Mouse (Mus musculus): ENCODE measurements around the gene Gm49510. TPM values are rescaled to one million over a fixed set of nuclear protein-coding genes. Genes with fewer than 3 reads are reported as not detected.

Gene Gm49510
- polyA plus RNA-seq, 1 experiment = not detected

GRCm38 (mm10) chr15:78948152-78948725, 48.8 kb downstream of the Gm49510 start:
- no peaks in the 10 kb centered on the region for H3K4me1 ChIP-seq (ENCODE audit: control insufficient read depth, insufficient read depth, low read length)
- TF ChIP-seq EP300 (IDR thresholded peaks at IDR 0.05; ENCODE audit: insufficient read depth, low read depth, low read length) (no peak), CTCF (IDR thresholded peaks at IDR 0.05; ENCODE audit: low read depth, low read length) (no peak), POLR2A (IDR thresholded peaks at IDR 0.05; ENCODE audit: insufficient read depth, low read length) (no peak)
- peak overlapping the region; percentile 26; the same call in 1 of the 2 replicates for H3K9ac ChIP-seq (ENCODE audit: low read depth, poor library complexity, severe bottlenecking)
- no peak overlapping the region for H3K27ac ChIP-seq (ENCODE audit: insufficient read depth, low read length)
- H3K27me3 ChIP-seq (ENCODE audit: control insufficient read depth, insufficient read depth, low read length, poor library complexity, severe bottlenecking) = no peaks in the 10 kb centered on the region
- no peaks in the 10 kb centered on the region for H3K9me3 ChIP-seq (replicated peaks; ENCODE audit: control insufficient read depth, insufficient read depth, low read length, poor library complexity, severe bottlenecking)
- no peaks in the 10 kb centered on the region for H3K36me3 ChIP-seq (ENCODE audit: control insufficient read depth, insufficient read depth, low read length, poor library complexity, severe bottlenecking)
- peak overlapping the region; percentile 55 for H3K4me3 ChIP-seq (ENCODE audit: low read depth, low read length)

- no peaks in the 10 kb centered on the region for H3K27me3 ChIP-seq (ENCODE audit: control insufficient read depth, insufficient read depth, low read length, poor library complexity, severe bottlenecking)
- H3K4me1 ChIP-seq (ENCODE audit: control insufficient read depth, insufficient read depth, low read length) = no peaks in the 10 kb centered on the region
- no peak overlapping the region for H3K9ac ChIP-seq (ENCODE audit: low read depth, poor library complexity, severe bottlenecking)
- no peaks in the 10 kb centered on the region for H3K9me3 ChIP-seq (replicated peaks; ENCODE audit: control insufficient read depth, insufficient read depth, low read length, poor library complexity, severe bottlenecking)
- H3K4me3 ChIP-seq (ENCODE audit: low read depth, low read length) = no peak overlapping the region
- no peaks in the 10 kb centered on the region for H3K36me3 ChIP-seq (ENCODE audit: control insufficient read depth, insufficient read depth, low read length, poor library complexity, severe bottlenecking)
- no peak overlapping the region for H3K27ac ChIP-seq (ENCODE audit: insufficient read depth, low read length)
- TF ChIP-seq EP300 (IDR thresholded peaks at IDR 0.05; ENCODE audit: insufficient read depth, low read depth, low read length) (no peak), CTCF (IDR thresholded peaks at IDR 0.05; ENCODE audit: low read depth, low read length) (no peak), POLR2A (IDR thresholded peaks at IDR 0.05; ENCODE audit: insufficient read depth, low read length) (no peak)
Measured at GRCm38 (mm10) chr15:78948883-78949282, 49.4 kb downstream of the Gm49510 start.

GRCm38 (mm10) chr15:78955663-78956062, 56.2 kb downstream of the Gm49510 start:
- Histone ChIP-seq H3K27me3 (ENCODE audit: control insufficient read depth, insufficient read depth, low read length, poor library complexity, severe bottlenecking) (no peaks in the 10 kb centered on the region), H3K9me3 (replicated peaks; ENCODE audit: control insufficient read depth, insufficient read depth, low read length, poor library complexity, severe bottlenecking) (no peaks in the 10 kb centered on the region), H3K36me3 (ENCODE audit: control insufficient read depth, insufficient read depth, low read length, poor library complexity, severe bottlenecking) (no peaks in the 10 kb centered on the region), H3K4me3 (ENCODE audit: low read depth, low read length) (no peak overlapping the region), H3K4me1 (ENCODE audit: control insufficient read depth, insufficient read depth, low read length) (no peaks in the 10 kb centered on the region), H3K9ac (ENCODE audit: low read depth, poor library complexity, severe bottlenecking) (no peak overlapping the region), H3K27ac (ENCODE audit: insufficient read depth, low read length) (no peak overlapping the region)
- TF ChIP-seq EP300 (IDR thresholded peaks at IDR 0.05; ENCODE audit: insufficient read depth, low read depth, low read length) = no peak
- TF ChIP-seq CTCF (IDR thresholded peaks at IDR 0.05; ENCODE audit: low read depth, low read length) = no peak
- TF ChIP-seq POLR2A (IDR thresholded peaks at IDR 0.05; ENCODE audit: insufficient read depth, low read length) = no peak

DNA sequence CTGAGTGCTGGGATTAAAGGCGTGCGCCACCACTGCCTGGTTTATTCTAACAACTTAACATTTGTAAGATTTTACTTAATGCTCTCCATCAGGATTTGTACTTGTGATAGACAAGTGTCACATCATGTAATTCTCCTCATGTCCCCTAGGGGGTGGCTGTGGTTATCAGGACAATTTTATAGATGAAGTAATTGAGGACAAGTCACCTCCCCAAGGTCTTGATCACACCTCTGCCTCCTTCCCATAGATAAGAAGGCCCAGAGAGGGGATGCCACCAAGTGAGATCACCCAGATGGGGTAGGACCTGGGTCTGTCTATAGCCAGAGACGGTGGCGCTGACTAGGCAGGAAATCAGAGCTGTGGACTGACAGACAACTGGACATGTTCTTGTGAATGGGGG, 56.9 kb downstream of the Gm49510 start:
- TF ChIP-seq EP300 (IDR thresholded peaks at IDR 0.05; ENCODE audit: insufficient read depth, low read depth, low read length) (no peak), POLR2A (IDR thresholded peaks at IDR 0.05; ENCODE audit: insufficient read depth, low read length) (no peak), CTCF (IDR thresholded peaks at IDR 0.05; ENCODE audit: low read depth, low read length) (no peak)
- Histone ChIP-seq H3K27me3 (ENCODE audit: control insufficient read depth, insufficient read depth, low read length, poor library complexity, severe bottlenecking) (no peaks in the 10 kb centered on the region), H3K4me3 (ENCODE audit: low read depth, low read length) (no peak overlapping the region), H3K4me1 (ENCODE audit: control insufficient read depth, insufficient read depth, low read length) (no peaks in the 10 kb centered on the region), H3K9me3 (replicated peaks; ENCODE audit: control insufficient read depth, insufficient read depth, low read length, poor library complexity, severe bottlenecking) (no peaks in the 10 kb centered on the region), H3K27ac (ENCODE audit: insufficient read depth, low read length) (no peak overlapping the region), H3K36me3 (ENCODE audit: control insufficient read depth, insufficient read depth, low read length, poor library complexity, severe bottlenecking) (no peaks in the 10 kb centered on the region), H3K9ac (ENCODE audit: low read depth, poor library complexity, severe bottlenecking) (no peak overlapping the region)

GRCm38 (mm10) chr15:78957021-78957420, 57.6 kb downstream of the Gm49510 start:
- H3K4me1 ChIP-seq (ENCODE audit: control insufficient read depth, insufficient read depth, low read length) = no peaks in the 10 kb centered on the region
- no peaks in the 10 kb centered on the region for H3K36me3 ChIP-seq (ENCODE audit: control insufficient read depth, insufficient read depth, low read length, poor library complexity, severe bottlenecking)
- no peak overlapping the region for H3K4me3 ChIP-seq (ENCODE audit: low read depth, low read length)
- H3K27me3 ChIP-seq (ENCODE audit: control insufficient read depth, insufficient read depth, low read length, poor library complexity, severe bottlenecking) = no peaks in the 10 kb centered on the region
- peak overlapping the region; percentile 38 for H3K9ac ChIP-seq (ENCODE audit: low read depth, poor library complexity, severe bottlenecking)
- H3K9me3 ChIP-seq (replicated peaks; ENCODE audit: control insufficient read depth, insufficient read depth, low read length, poor library complexity, severe bottlenecking) = no peaks in the 10 kb centered on the region
- H3K27ac ChIP-seq (ENCODE audit: insufficient read depth, low read length) = no peak overlapping the region
- no peak for TF ChIP-seq POLR2A (IDR thresholded peaks at IDR 0.05; ENCODE audit: insufficient read depth, low read length)
- no peak for TF ChIP-seq EP300 (IDR thresholded peaks at IDR 0.05; ENCODE audit: insufficient read depth, low read depth, low read length)
- TF ChIP-seq CTCF (IDR thresholded peaks at IDR 0.05; ENCODE audit: low read depth, low read length) = no peak

- H3K9ac ChIP-seq (ENCODE audit: low read depth, poor library complexity, severe bottlenecking) = no peak overlapping the region
- no peak for TF ChIP-seq POLR2A (IDR thresholded peaks at IDR 0.05; ENCODE audit: insufficient read depth, low read length)
- TF ChIP-seq CTCF (IDR thresholded peaks at IDR 0.05; ENCODE audit: low read depth, low read length) = no peak
- TF ChIP-seq EP300 (IDR thresholded peaks at IDR 0.05; ENCODE audit: insufficient read depth, low read depth, low read length) = no peak
- no peaks in the 10 kb centered on the region for H3K9me3 ChIP-seq (replicated peaks; ENCODE audit: control insufficient read depth, insufficient read depth, low read length, poor library complexity, severe bottlenecking)
- H3K4me3 ChIP-seq (ENCODE audit: low read depth, low read length) = no peak overlapping the region
- H3K4me1 ChIP-seq (ENCODE audit: control insufficient read depth, insufficient read depth, low read length) = no peaks in the 10 kb centered on the region
- no peaks in the 10 kb centered on the region for H3K36me3 ChIP-seq (ENCODE audit: control insufficient read depth, insufficient read depth, low read length, poor library complexity, severe bottlenecking)
- H3K27me3 ChIP-seq (ENCODE audit: control insufficient read depth, insufficient read depth, low read length, poor library complexity, severe bottlenecking) = no peaks in the 10 kb centered on the region
- no peak overlapping the region for H3K27ac ChIP-seq (ENCODE audit: insufficient read depth, low read length)
Measured at GRCm38 (mm10) chr15:78959537-78959936, 60.1 kb downstream of the Gm49510 start.

All from ES-Bruce4 (cell line).